Mouse (Mus musculus) lung, postnatal 0 days (tissue): Measurements from ENCODE around the gene Prmt7. TPM values are rescaled to one million over a fixed set of nuclear protein-coding genes. Genes with fewer than 3 reads are reported as not detected.

Experiments
- ATAC-seq: fragments of 200-750 bp; cut with Nextera tagmentation; 2 replicates; pipeline ENCODE4 v1.8.0; 2017; ENCODE audit warnings: moderate library complexity
- DNase-seq: peaks from one replicate; pipeline ENCODE4 v3.0.0-alpha.2; 2016; ENCODE audit warnings: low spot score
- H3K27ac ChIP-seq: fragments of 300-500 bp; sonication (generic); 2 replicates; pipeline ENCODE4 v1.5.1; 2014; ENCODE audit warnings: antibody characterized with exemption, mild to moderate bottlenecking, low read length, mixed read lengths
- H3K27me3 ChIP-seq: fragments of 300-500 bp; sonication (generic); replicated peaks from 2 replicates; pipeline ENCODE4 v1.6.1; 2014; ENCODE audit warnings: low read length, mixed read lengths; ENCODE audit not compliant: insufficient read depth
- H3K36me3 ChIP-seq: fragments of 300-500 bp; sonication (generic); 2 replicates; pipeline ENCODE4 v1.6.1; 2014; ENCODE audit warnings: low read length, mixed read lengths; ENCODE audit not compliant: insufficient read depth
- H3K4me1 ChIP-seq: fragments of 300-500 bp; sonication (generic); 2 replicates; pipeline ENCODE4 v1.6.1; 2014; ENCODE audit warnings: antibody characterized with exemption, low read depth, low read length, mixed read lengths; ENCODE audit not compliant: insufficient read depth
- H3K4me2 ChIP-seq: fragments of 300-500 bp; sonication (generic); replicated peaks from 2 replicates; pipeline ENCODE4 v1.6.1; 2014; ENCODE audit warnings: low read depth, mild to moderate bottlenecking, low read length, moderate library complexity, mixed read lengths
- H3K4me3 ChIP-seq: fragments of 300-500 bp; sonication (generic); 2 replicates; pipeline ENCODE4 v1.5.1; 2014; ENCODE audit warnings: low read depth, low read length
- H3K9ac ChIP-seq: fragments of 300-500 bp; sonication (generic); replicated peaks from 2 replicates; pipeline ENCODE4 v1.6.1; 2014; ENCODE audit warnings: low read depth, mild to moderate bottlenecking
- H3K9me3 ChIP-seq: fragments of 300-500 bp; sonication (generic); 2 replicates; pipeline ENCODE4 v1.6.1; 2016; ENCODE audit warnings: low read length, mixed read lengths
- CTCF ChIP-seq: IDR thresholded peaks from 2 replicates; pipeline ENCODE4 v1.5.1; 2016; ENCODE audit warnings: antibody characterized with exemption, mild to moderate bottlenecking
- EP300 ChIP-seq: IDR thresholded peaks from 2 replicates; pipeline ENCODE4 v1.6.1; 2016; ENCODE audit warnings: antibody characterized with exemption, mild to moderate bottlenecking, control low read depth
- WGBS: fragments of 180-500 bp; shearing (Covaris S2); extraction: QIAGEN DNeasy Blood & Tissue Kit; methylation state at CpG from one replicate; pipeline ENCODE4 v1.1.7; 2014; 5-methylcytosine and 5-hydroxymethylcytosine counted together
- polyA plus RNA-seq: library from polyadenylated mRNA; unstranded; fragments of >200 nt; fragmentation: Nextera tagmentation; extraction: Ambion mirVana; gene quantifications from 2 replicates; pipeline ENCODE4 v1.2.1, GENCODE M21; 2015

The Prmt7 gene
- polyA plus RNA-seq, 1 experiment from 2014 or later, result 19.4 TPM

- DNase-seq (peak; percentile 40), ATAC-seq (no peak)
- 17% methylated on average over 6 of the region's 6 CpGs for WGBS
- no peak overlapping the region for H3K9ac ChIP-seq
- peak overlapping the region; percentile 96 for H3K4me2 ChIP-seq
- TF ChIP-seq CTCF (peak; percentile 48), EP300 (peak; percentile 20; the same call in 1 of the 2 replicates)
- H3K27me3 ChIP-seq, result no peaks in the 10 kb centered on the region
- no peaks in the 10 kb centered on the region for H3K4me1 ChIP-seq
- H3K4me3 ChIP-seq, result peak overlapping the region; percentile 75
- no peaks in the 10 kb centered on the region for H3K9me3 ChIP-seq
- no peaks in the 10 kb centered on the region for H3K36me3 ChIP-seq
- H3K27ac ChIP-seq, result no peak overlapping the region
These were observed 40.7 kb upstream of the Prmt7 start for GRCm38 (mm10) chr8:106169934-106170480.

DNA sequence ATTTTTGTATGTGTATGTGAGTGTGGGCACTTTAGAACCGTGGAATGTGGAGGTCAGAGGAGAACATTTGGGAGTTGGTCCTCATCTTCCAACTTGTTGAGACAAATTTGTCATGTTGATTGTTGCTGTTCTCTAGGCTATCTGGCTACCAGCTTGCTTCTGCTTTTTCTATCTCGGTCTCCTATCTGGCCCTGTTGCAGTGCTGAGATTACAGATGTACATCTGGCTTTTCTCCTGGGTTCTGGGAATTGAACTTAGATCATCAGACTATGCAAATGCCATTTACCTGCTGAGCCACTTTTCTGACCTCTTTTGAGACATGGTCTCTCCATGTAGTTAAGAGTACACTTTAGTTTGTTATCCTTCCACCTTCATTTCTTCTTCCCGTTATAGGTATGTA, 37.2 kb upstream of the Prmt7 start:
- H3K9me3 ChIP-seq, result no peaks in the 10 kb centered on the region
- DNase-seq, result no peak
- WGBS, result 84% methylated on average over 3 of the region's 3 CpGs
- no peak overlapping the region for H3K27ac ChIP-seq
- TF ChIP-seq CTCF (no peak), EP300 (no peak)
- no peak overlapping the region for H3K4me2 ChIP-seq
- no peak overlapping the region for H3K9ac ChIP-seq
- H3K4me3 ChIP-seq, result no peak overlapping the region
- H3K27me3 ChIP-seq, result no peaks in the 10 kb centered on the region
- H3K4me1 ChIP-seq, result peaks cover 4% of the 10 kb centered on the region; the same call in 1 of the 2 replicates
- no peak for ATAC-seq
- no peaks in the 10 kb centered on the region for H3K36me3 ChIP-seq

DNA sequence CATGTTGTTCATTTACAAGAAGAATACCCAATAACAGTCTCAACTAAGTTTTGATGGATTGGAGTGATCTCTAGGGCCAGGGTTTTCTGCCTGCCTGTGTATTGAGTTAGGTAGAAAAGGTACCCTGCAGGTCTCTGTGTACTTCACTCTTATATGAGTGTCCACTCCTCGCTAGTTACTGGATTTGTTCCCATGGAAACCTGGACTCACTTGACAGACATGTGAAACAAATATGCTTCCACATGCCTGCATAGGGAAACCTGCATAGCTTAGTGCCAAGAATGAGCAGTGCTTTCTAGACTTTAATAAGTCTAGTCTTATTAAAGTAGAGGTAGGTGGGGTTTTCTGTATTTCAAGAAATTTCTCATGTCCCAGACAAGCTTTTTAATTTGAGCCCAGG, 33.8 kb upstream of the Prmt7 start:
- Histone ChIP-seq H3K36me3 (no peaks in the 10 kb centered on the region), H3K27ac (no peak overlapping the region), H3K4me1 (peaks cover 9% of the 10 kb centered on the region; the same call in 1 of the 2 replicates), H3K4me2 (no peak overlapping the region), H3K27me3 (no peaks in the 10 kb centered on the region), H3K9me3 (no peaks in the 10 kb centered on the region), H3K9ac (no peak overlapping the region), H3K4me3 (no peak overlapping the region)
- 28% methylated on average over 1 of the region's 1 CpGs for WGBS
- TF ChIP-seq CTCF (no peak), EP300 (no peak)
- peak; percentile 90 for ATAC-seq
- peak; percentile 86 for DNase-seq

- Histone ChIP-seq H3K4me3 (no peak overlapping the region), H3K36me3 (no peaks in the 10 kb centered on the region), H3K4me2 (no peak overlapping the region), H3K27me3 (no peaks in the 10 kb centered on the region), H3K27ac (no peak overlapping the region), H3K9ac (no peak overlapping the region), H3K9me3 (no peaks in the 10 kb centered on the region), H3K4me1 (peaks cover 9% of the 10 kb centered on the region; the same call in 1 of the 2 replicates)
- WGBS, result 41% methylated on average over 1 of the region's 1 CpGs
- DNase-seq (no peak), ATAC-seq (no peak)
- no peak for TF ChIP-seq CTCF
- no peak for TF ChIP-seq EP300
These were observed 33.1 kb upstream of the Prmt7 start for GRCm38 (mm10) chr8:106177594-106177993.

DNA sequence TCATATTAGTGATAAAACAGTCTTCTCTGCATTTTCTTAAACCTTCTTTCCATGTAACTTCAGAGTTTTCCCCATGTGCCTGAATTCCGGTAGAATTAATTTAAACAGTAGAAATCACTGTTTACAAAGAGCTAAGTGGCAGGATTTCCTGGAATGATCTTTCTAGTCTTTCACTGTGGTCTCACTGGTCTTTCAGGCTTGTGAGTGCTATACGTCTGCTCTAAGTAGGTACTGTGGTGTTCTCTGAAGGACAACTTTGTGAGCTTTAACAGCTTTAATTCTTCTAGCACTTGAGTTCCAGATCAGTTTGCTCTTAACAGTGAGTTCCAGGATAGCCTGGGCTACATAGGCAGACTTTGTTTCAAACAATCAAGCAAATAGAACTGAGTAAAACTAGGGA, 32.3 kb upstream of the Prmt7 start:
- H3K4me2 ChIP-seq, result no peak overlapping the region
- DNase-seq (peak; percentile 59), ATAC-seq (0 out of 2 replicates have a peak, but pooled peaks have one; percentile 41)
- WGBS, result 9% methylated on average over 2 of the region's 2 CpGs
- no peaks in the 10 kb centered on the region for H3K27me3 ChIP-seq
- H3K27ac ChIP-seq, result 0 out of 2 replicates have a peak overlapping the region, but pooled peaks have one; percentile 40
- no peak overlapping the region for H3K9ac ChIP-seq
- H3K4me3 ChIP-seq, result no peak overlapping the region
- no peaks in the 10 kb centered on the region for H3K9me3 ChIP-seq
- peaks cover 9% of the 10 kb centered on the region; the same call in 1 of the 2 replicates for H3K4me1 ChIP-seq
- TF ChIP-seq CTCF (no peak), EP300 (0 out of 2 replicates have a peak, but pooled peaks have one; percentile 20)
- H3K36me3 ChIP-seq, result no peaks in the 10 kb centered on the region

DNA sequence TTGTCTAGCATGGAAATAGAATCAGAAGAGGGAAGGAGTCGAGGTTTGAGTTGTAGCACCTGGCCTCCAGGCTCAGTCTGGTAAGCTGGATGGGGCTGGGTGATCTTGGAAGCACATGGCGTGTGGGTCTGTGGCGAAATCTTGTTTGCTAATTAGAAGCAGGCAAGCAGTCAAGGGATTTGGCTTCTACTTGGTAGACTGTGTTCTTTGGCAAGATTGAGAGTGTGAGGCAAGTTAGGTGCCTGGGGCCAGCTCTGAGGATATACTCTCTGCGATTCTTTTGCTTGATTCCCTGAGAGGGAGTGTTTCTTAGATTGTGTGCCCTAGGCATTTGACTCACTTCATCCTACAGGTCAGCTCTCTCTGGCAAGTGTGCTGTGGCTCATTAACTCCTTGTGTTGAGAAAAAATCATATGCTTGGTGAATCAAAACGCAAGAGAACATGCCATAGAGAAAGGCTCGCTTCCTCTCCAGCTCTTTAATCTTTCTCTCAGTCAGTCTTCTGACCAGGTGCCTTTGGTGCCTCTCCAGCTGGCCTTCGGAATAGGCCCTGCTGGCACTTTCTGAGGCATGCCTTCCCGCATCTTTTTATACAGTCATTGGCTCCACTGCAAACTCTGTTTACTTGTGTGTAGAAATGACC, 25.0 kb upstream of the Prmt7 start:
- H3K27me3 ChIP-seq, result no peaks in the 10 kb centered on the region
- no peak overlapping the region for H3K4me2 ChIP-seq
- no peaks in the 10 kb centered on the region for H3K4me1 ChIP-seq
- no peak overlapping the region for H3K9ac ChIP-seq
- no peak overlapping the region for H3K4me3 ChIP-seq
- DNase-seq, result peak; percentile 41
- TF ChIP-seq EP300, result no peak
- no peak for TF ChIP-seq CTCF
- H3K36me3 ChIP-seq, result no peaks in the 10 kb centered on the region
- peak; percentile 25; the same call in 1 of the 2 replicates for ATAC-seq
- no peak overlapping the region for H3K27ac ChIP-seq
- WGBS, result 76% methylated on average over 8 of the region's 8 CpGs
- no peaks in the 10 kb centered on the region for H3K9me3 ChIP-seq
